Mouse (Mus musculus): ENCODE measurements at regions not wholly inside any gene's neighbourhood (a gene's known extent, or its start where the extent isn't known, plus 50 kb on each side); places are given as distances from the start of the nearest gene placed in this dataset.
A peak's percentile ranks its signal among the peaks of the same experiment; 100 is the strongest.

GRCm38 (mm10) chr9:61278216-61278758 lies 93.9 kb upstream of the Tle3 start:
- no peaks in the 10 kb centered on the region for H3K9me3 ChIP-seq
- no peak overlapping the region for H3K9ac ChIP-seq
- H3K4me2 ChIP-seq: peak overlapping the region; percentile 43
- 7% methylated on average over 12 of the region's 12 CpGs for WGBS
- no peaks in the 10 kb centered on the region for H3K36me3 ChIP-seq
- no peak overlapping the region for H3K27ac ChIP-seq
- ATAC-seq (ENCODE audit: insufficient number of reproducible peaks, insufficient read depth, low FRiP score, low TSS enrichment, low read depth): no peak
- peaks cover 50% of the 10 kb centered on the region for H3K4me1 ChIP-seq
- H3K4me3 ChIP-seq: no peak overlapping the region
- peaks cover 44% of the 10 kb centered on the region for H3K27me3 ChIP-seq

GRCm38 (mm10) chr9:61279044-61279543 lies 93.1 kb upstream of the Tle3 start:
- no peak overlapping the region for H3K4me3 ChIP-seq
- H3K9me3 ChIP-seq: no peaks in the 10 kb centered on the region
- ATAC-seq (ENCODE audit: insufficient number of reproducible peaks, insufficient read depth, low FRiP score, low TSS enrichment, low read depth): no peak
- no peak overlapping the region for H3K27ac ChIP-seq
- peaks cover 48% of the 10 kb centered on the region for H3K27me3 ChIP-seq
- 24% methylated on average over 9 of the region's 9 CpGs for WGBS
- H3K4me2 ChIP-seq: peak overlapping the region; percentile 43; the same call in 1 of the 2 replicates
- H3K9ac ChIP-seq: 0 out of 2 replicates have a peak overlapping the region, but pooled peaks have one; percentile 8
- peaks cover 57% of the 10 kb centered on the region for H3K4me1 ChIP-seq
- H3K36me3 ChIP-seq: no peaks in the 10 kb centered on the region

GRCm38 (mm10) chr9:61280856-61281582 lies 91.1 kb upstream of the Tle3 start:
- 40% methylated on average over 12 of the region's 12 CpGs for WGBS
- no peaks in the 10 kb centered on the region for H3K9me3 ChIP-seq
- peaks cover 53% of the 10 kb centered on the region for H3K27me3 ChIP-seq
- H3K27ac ChIP-seq: no peak overlapping the region
- H3K4me1 ChIP-seq: peaks cover 61% of the 10 kb centered on the region
- no peak overlapping the region for H3K4me2 ChIP-seq
- no peak for ATAC-seq (ENCODE audit: insufficient number of reproducible peaks, insufficient read depth, low FRiP score, low TSS enrichment, low read depth)
- H3K4me3 ChIP-seq: no peak overlapping the region
- no peak overlapping the region for H3K9ac ChIP-seq
- H3K36me3 ChIP-seq: no peaks in the 10 kb centered on the region

GRCm38 (mm10) chr9:61283311-61283710 lies 88.9 kb upstream of the Tle3 start:
- Histone ChIP-seq H3K4me1 (peaks cover 49% of the 10 kb centered on the region), H3K9me3 (no peaks in the 10 kb centered on the region), H3K36me3 (no peaks in the 10 kb centered on the region), H3K4me2 (no peak overlapping the region), H3K27ac (no peak overlapping the region), H3K4me3 (no peak overlapping the region), H3K9ac (no peak overlapping the region), H3K27me3 (peaks cover 53% of the 10 kb centered on the region)
- no peak for ATAC-seq (ENCODE audit: insufficient number of reproducible peaks, insufficient read depth, low FRiP score, low TSS enrichment, low read depth)
- 70% methylated on average over 5 of the region's 5 CpGs for WGBS

GRCm38 (mm10) chr9:61284201-61285021 lies 87.8 kb upstream of the Tle3 start:
- H3K27me3 ChIP-seq: peaks cover 47% of the 10 kb centered on the region
- H3K27ac ChIP-seq: no peak overlapping the region
- no peak overlapping the region for H3K4me3 ChIP-seq
- H3K9me3 ChIP-seq: no peaks in the 10 kb centered on the region
- no peaks in the 10 kb centered on the region for H3K36me3 ChIP-seq
- H3K4me2 ChIP-seq: no peak overlapping the region
- ATAC-seq (ENCODE audit: insufficient number of reproducible peaks, insufficient read depth, low FRiP score, low TSS enrichment, low read depth): no peak
- no peak overlapping the region for H3K9ac ChIP-seq
- peaks cover 38% of the 10 kb centered on the region for H3K4me1 ChIP-seq
- WGBS: 84% methylated on average over 8 of the region's 8 CpGs

GRCm38 (mm10) chr9:61286561-61286960 lies 85.6 kb upstream of the Tle3 start:
- no peak overlapping the region for H3K4me3 ChIP-seq
- no peak for ATAC-seq (ENCODE audit: insufficient number of reproducible peaks, insufficient read depth, low FRiP score, low TSS enrichment, low read depth)
- 79% methylated on average over 4 of the region's 4 CpGs for WGBS

GRCm38 (mm10) chr9:61289117-61289516 lies 83.0 kb upstream of the Tle3 start:
- no peak for ATAC-seq (ENCODE audit: insufficient number of reproducible peaks, insufficient read depth, low FRiP score, low TSS enrichment, low read depth)
- no peaks in the 10 kb centered on the region for H3K36me3 ChIP-seq
- 66% methylated on average over 12 of the region's 12 CpGs for WGBS

More at GRCm38 (mm10) chr9:61286561-61286960, 85.6 kb upstream of the Tle3 start:
- Histone ChIP-seq H3K4me2 (no peak overlapping the region), H3K9ac (no peak overlapping the region), H3K36me3 (no peaks in the 10 kb centered on the region), H3K27ac (no peak overlapping the region), H3K4me1 (peaks cover 38% of the 10 kb centered on the region), H3K9me3 (no peaks in the 10 kb centered on the region), H3K27me3 (peaks cover 29% of the 10 kb centered on the region)

GRCm38 (mm10) chr9:61289713-61290112 lies 82.5 kb upstream of the Tle3 start:
- H3K27me3 ChIP-seq: peaks cover 8% of the 10 kb centered on the region; the same call in 1 of the 2 replicates
- no peak for ATAC-seq (ENCODE audit: insufficient number of reproducible peaks, insufficient read depth, low FRiP score, low TSS enrichment, low read depth)
- 42% methylated on average over 6 of the region's 6 CpGs for WGBS

More at GRCm38 (mm10) chr9:61289117-61289516, 83.0 kb upstream of the Tle3 start:
- Histone ChIP-seq H3K9me3 (no peaks in the 10 kb centered on the region), H3K27ac (no peak overlapping the region), H3K9ac (no peak overlapping the region), H3K4me3 (no peak overlapping the region), H3K4me2 (no peak overlapping the region), H3K27me3 (peaks cover 14% of the 10 kb centered on the region), H3K4me1 (peaks cover 24% of the 10 kb centered on the region)

GRCm38 (mm10) chr9:61291646-61292045 lies 80.5 kb upstream of the Tle3 start:
- WGBS: 57% methylated on average over 1 of the region's 1 CpGs
- ATAC-seq (ENCODE audit: insufficient number of reproducible peaks, insufficient read depth, low FRiP score, low TSS enrichment, low read depth): no peak
- no peak overlapping the region for H3K4me3 ChIP-seq
- no peak overlapping the region for H3K27ac ChIP-seq
- no peaks in the 10 kb centered on the region for H3K9me3 ChIP-seq
- 0 out of 2 replicates have a peak, but pooled peaks cover 3% of the 10 kb centered on the region for H3K27me3 ChIP-seq
- no peaks in the 10 kb centered on the region for H3K36me3 ChIP-seq
- H3K4me2 ChIP-seq: no peak overlapping the region
- H3K9ac ChIP-seq: no peak overlapping the region
- peaks cover 25% of the 10 kb centered on the region for H3K4me1 ChIP-seq

More at GRCm38 (mm10) chr9:61289713-61290112, 82.5 kb upstream of the Tle3 start:
- H3K9me3 ChIP-seq: no peaks in the 10 kb centered on the region
- peaks cover 20% of the 10 kb centered on the region for H3K4me1 ChIP-seq
- H3K36me3 ChIP-seq: no peaks in the 10 kb centered on the region
- no peak overlapping the region for H3K9ac ChIP-seq
- no peak overlapping the region for H3K27ac ChIP-seq
- no peak overlapping the region for H3K4me2 ChIP-seq
- no peak overlapping the region for H3K4me3 ChIP-seq

GRCm38 (mm10) chr9:61292501-61292900 lies 79.7 kb upstream of the Tle3 start:
- no peaks in the 10 kb centered on the region for H3K9me3 ChIP-seq
- peaks cover 34% of the 10 kb centered on the region for H3K4me1 ChIP-seq
- no peak overlapping the region for H3K4me2 ChIP-seq
- no peaks in the 10 kb centered on the region for H3K36me3 ChIP-seq
- no peak overlapping the region for H3K9ac ChIP-seq
- ATAC-seq (ENCODE audit: insufficient number of reproducible peaks, insufficient read depth, low FRiP score, low TSS enrichment, low read depth): no peak
- H3K27me3 ChIP-seq: 0 out of 2 replicates have a peak, but pooled peaks cover 3% of the 10 kb centered on the region
- no peak overlapping the region for H3K4me3 ChIP-seq
- no peak overlapping the region for H3K27ac ChIP-seq
- WGBS: 76% methylated on average over 3 of the region's 3 CpGs

- no peak for ATAC-seq (ENCODE audit: insufficient number of reproducible peaks, insufficient read depth, low FRiP score, low TSS enrichment, low read depth)
- 27% methylated on average over 11 of the region's 11 CpGs for WGBS
- Histone ChIP-seq H3K27ac (no peak overlapping the region), H3K27me3 (0 out of 2 replicates have a peak, but pooled peaks cover 3% of the 10 kb centered on the region), H3K36me3 (no peaks in the 10 kb centered on the region), H3K4me2 (no peak overlapping the region), H3K4me3 (no peak overlapping the region), H3K4me1 (peaks cover 43% of the 10 kb centered on the region), H3K9ac (no peak overlapping the region), H3K9me3 (no peaks in the 10 kb centered on the region)
These were observed 78.8 kb upstream of the Tle3 start for GRCm38 (mm10) chr9:61293223-61293985.

All from embryonic facial prominence, embryonic 13.5 days (tissue).